Mouse (Mus musculus): ENCODE measurements around the gene Rad9a. TPM values are rescaled to one million over a fixed set of nuclear protein-coding genes. Genes with fewer than 3 reads are reported as not detected.

The Rad9a gene
- polyA plus RNA-seq, 1 experiment, result 39.8 TPM

GRCm38 (mm10) chr19:4194776-4195650 is 6.4 kb downstream of the Rad9a start:
- 87% methylated on average over 12 of the region's 12 CpGs for WGBS
- TF ChIP-seq POLR2A (IDR thresholded peaks at IDR 0.05; ENCODE audit: borderline replicate concordance, control insufficient read depth, low read depth, low read length) (no peak), CTCF (IDR thresholded peaks at IDR 0.05; ENCODE audit: control insufficient read depth, insufficient read depth, low read length) (no peak)
- Histone ChIP-seq H3K4me1 (ENCODE audit: control insufficient read depth, insufficient read depth, low read length) (no peaks in the 10 kb centered on the region; the same call in 1 of the 2 replicates), H3K4me3 (replicated peaks; ENCODE audit: control insufficient read depth, low read depth, low read length) (no peak overlapping the region), H3K27ac (ENCODE audit: control insufficient read depth, insufficient read depth, low read depth, low read length, poor library complexity) (no peak overlapping the region)

GRCm38 (mm10) chr19:4194021-4194724 is 7.3 kb downstream of the Rad9a start:
- Histone ChIP-seq H3K4me3 (replicated peaks; ENCODE audit: control insufficient read depth, low read depth, low read length) (no peak overlapping the region), H3K27ac (ENCODE audit: control insufficient read depth, insufficient read depth, low read depth, low read length, poor library complexity) (no peak overlapping the region), H3K4me1 (ENCODE audit: control insufficient read depth, insufficient read depth, low read length) (no peaks in the 10 kb centered on the region; the same call in 1 of the 2 replicates)
- 75% methylated on average over 8 of the region's 8 CpGs for WGBS
- TF ChIP-seq CTCF (IDR thresholded peaks at IDR 0.05; ENCODE audit: control insufficient read depth, insufficient read depth, low read length) (no peak), POLR2A (IDR thresholded peaks at IDR 0.05; ENCODE audit: borderline replicate concordance, control insufficient read depth, low read depth, low read length) (no peak)

GRCm38 (mm10) chr19:4193129-4193528 is 8.3 kb downstream of the Rad9a start:
- WGBS, result 50% methylated on average over 6 of the region's 6 CpGs
- TF ChIP-seq CTCF (IDR thresholded peaks at IDR 0.05; ENCODE audit: control insufficient read depth, insufficient read depth, low read length) (no peak), POLR2A (IDR thresholded peaks at IDR 0.05; ENCODE audit: borderline replicate concordance, control insufficient read depth, low read depth, low read length) (no peak)
- Histone ChIP-seq H3K4me1 (ENCODE audit: control insufficient read depth, insufficient read depth, low read length) (peaks cover under 1% of the 10 kb centered on the region; the same call in 1 of the 2 replicates), H3K27ac (ENCODE audit: control insufficient read depth, insufficient read depth, low read depth, low read length, poor library complexity) (no peak overlapping the region), H3K4me3 (replicated peaks; ENCODE audit: control insufficient read depth, low read depth, low read length) (peak overlapping the region; percentile 93)

GRCm38 (mm10) chr19:4192251-4192985 is 9.0 kb downstream of the Rad9a start:
- no peak for TF ChIP-seq CTCF (IDR thresholded peaks at IDR 0.05; ENCODE audit: control insufficient read depth, insufficient read depth, low read length)
- no peak for TF ChIP-seq POLR2A (IDR thresholded peaks at IDR 0.05; ENCODE audit: borderline replicate concordance, control insufficient read depth, low read depth, low read length)
- peak overlapping the region; percentile 90 for H3K27ac ChIP-seq (ENCODE audit: control insufficient read depth, insufficient read depth, low read depth, low read length, poor library complexity)
- peak overlapping the region; percentile 93 for H3K4me3 ChIP-seq (replicated peaks; ENCODE audit: control insufficient read depth, low read depth, low read length)
- WGBS, result under 1% methylated on average over 52 of the region's 52 CpGs
- H3K4me1 ChIP-seq (ENCODE audit: control insufficient read depth, insufficient read depth, low read length), result peaks cover 6% of the 10 kb centered on the region; the same call in 1 of the 2 replicates

- WGBS, result 1% methylated on average over 45 of the region's 47 CpGs
- peak; percentile 75 for TF ChIP-seq CTCF (IDR thresholded peaks at IDR 0.05; ENCODE audit: control insufficient read depth, insufficient read depth, low read length)
- peak; percentile 88; the same call in 1 of the 2 replicates for TF ChIP-seq POLR2A (IDR thresholded peaks at IDR 0.05; ENCODE audit: borderline replicate concordance, control insufficient read depth, low read depth, low read length)
These were observed 9.8 kb downstream of the Rad9a start, which contains the start of gene Ppp1ca for GRCm38 (mm10) chr19:4191528-4192250. Gene Ppp1ca (plus strand): TSS chr19:4192065.

GRCm38 (mm10) chr19:4190831-4191334 is 10.6 kb downstream of the Rad9a start, which contains the start of gene Tbc1d10c:
Gene Tbc1d10c (minus strand): TSS chr19:4191284.
- Histone ChIP-seq H3K4me1 (ENCODE audit: control insufficient read depth, insufficient read depth, low read length) (peaks cover 15% of the 10 kb centered on the region; the same call in 1 of the 2 replicates), H3K4me3 (replicated peaks; ENCODE audit: control insufficient read depth, low read depth, low read length) (peak within 1 kb of the TSS; percentile 93), H3K27ac (ENCODE audit: control insufficient read depth, insufficient read depth, low read depth, low read length, poor library complexity) (peak within 1 kb of the TSS; percentile 95)
- peak; percentile 73; the same call in 1 of the 2 replicates for TF ChIP-seq POLR2A (IDR thresholded peaks at IDR 0.05; ENCODE audit: borderline replicate concordance, control insufficient read depth, low read depth, low read length)
- TF ChIP-seq CTCF (IDR thresholded peaks at IDR 0.05; ENCODE audit: control insufficient read depth, insufficient read depth, low read length), result no peak
- 2% methylated on average over 4 of the region's 4 CpGs for WGBS

More at GRCm38 (mm10) chr19:4191528-4192250, 9.8 kb downstream of the Rad9a start, which contains the start of gene Ppp1ca:
- Histone ChIP-seq H3K4me1 (ENCODE audit: control insufficient read depth, insufficient read depth, low read length) (peaks cover 11% of the 10 kb centered on the region; the same call in 1 of the 2 replicates), H3K4me3 (replicated peaks; ENCODE audit: control insufficient read depth, low read depth, low read length) (peak within 1 kb of the TSS; percentile 93), H3K27ac (ENCODE audit: control insufficient read depth, insufficient read depth, low read depth, low read length, poor library complexity) (peak within 1 kb of the TSS; percentile 95)

Measured in bone marrow, adult 2 months (tissue).